Mouse (Mus musculus): ENCODE measurements around the gene Gas7. TPM values are rescaled to one million over a fixed set of nuclear protein-coding genes. Genes with fewer than 3 reads are reported as not detected.

Gas7 gene
- polyA plus RNA-seq, 1 experiment from 2014 or later: 10.5 TPM

- Histone ChIP-seq H3K9me3 (ENCODE audit: low read depth, low read length) (no peaks in the 10 kb centered on the region), H3K27me3 (ENCODE audit: insufficient read depth, low read length) (no peaks in the 10 kb centered on the region), H3K27ac (ENCODE audit: low read depth) (no peak overlapping the region), H3K9ac (no peak overlapping the region), H3K4me1 (ENCODE audit: insufficient read depth) (no peaks in the 10 kb centered on the region), H3K4me2 (no peak overlapping the region), H3K36me3 (ENCODE audit: insufficient read depth) (no peaks in the 10 kb centered on the region), H3K4me3 (ENCODE audit: low read depth, low read length) (no peak overlapping the region)
- no peak for TF ChIP-seq CTCF (IDR thresholded peaks at IDR 0.05; ENCODE audit: low read depth)
- 61% methylated on average over 5 of the region's 5 CpGs for WGBS
- DNase-seq (no peak), ATAC-seq (ENCODE audit: insufficient read depth) (no peak)
These were observed 113.6 kb downstream of the Gas7 start for GRCm38 (mm10) chr11:67568815-67569214.

- TF ChIP-seq CTCF (IDR thresholded peaks at IDR 0.05; ENCODE audit: low read depth): no peak
- Histone ChIP-seq H3K9me3 (ENCODE audit: low read depth, low read length) (no peaks in the 10 kb centered on the region), H3K9ac (no peak overlapping the region), H3K27ac (ENCODE audit: low read depth) (no peak overlapping the region), H3K27me3 (ENCODE audit: insufficient read depth, low read length) (no peaks in the 10 kb centered on the region), H3K4me1 (ENCODE audit: insufficient read depth) (no peaks in the 10 kb centered on the region), H3K4me2 (no peak overlapping the region), H3K36me3 (ENCODE audit: insufficient read depth) (no peaks in the 10 kb centered on the region), H3K4me3 (ENCODE audit: low read depth, low read length) (no peak overlapping the region)
- ATAC-seq (ENCODE audit: insufficient read depth) (no peak), DNase-seq (peak; percentile 33)
- WGBS: 64% methylated on average over 8 of the region's 8 CpGs
These were observed 115.7 kb downstream of the Gas7 start for GRCm38 (mm10) chr11:67570947-67571346.

GRCm38 (mm10) chr11:67574344-67574743 lies 119.1 kb downstream of the Gas7 start:
- 81% methylated on average over 5 of the region's 5 CpGs for WGBS
- Histone ChIP-seq H3K9me3 (ENCODE audit: low read depth, low read length) (no peaks in the 10 kb centered on the region), H3K27ac (ENCODE audit: low read depth) (no peak overlapping the region), H3K4me3 (ENCODE audit: low read depth, low read length) (no peak overlapping the region), H3K9ac (no peak overlapping the region), H3K4me1 (ENCODE audit: insufficient read depth) (0 out of 2 replicates have a peak, but pooled peaks cover 4% of the 10 kb centered on the region), H3K4me2 (no peak overlapping the region), H3K27me3 (ENCODE audit: insufficient read depth, low read length) (no peaks in the 10 kb centered on the region), H3K36me3 (ENCODE audit: insufficient read depth) (no peaks in the 10 kb centered on the region)
- no peak for ATAC-seq (ENCODE audit: insufficient read depth)
- TF ChIP-seq CTCF (IDR thresholded peaks at IDR 0.05; ENCODE audit: low read depth): 0 out of 2 replicates have a peak, but pooled peaks have one; percentile 11
- DNase-seq: no peak

- WGBS: 61% methylated on average over 5 of the region's 5 CpGs
- TF ChIP-seq CTCF (IDR thresholded peaks at IDR 0.05; ENCODE audit: low read depth): no peak
- Histone ChIP-seq H3K9ac (no peak overlapping the region), H3K4me2 (no peak overlapping the region), H3K9me3 (ENCODE audit: low read depth, low read length) (no peaks in the 10 kb centered on the region), H3K36me3 (ENCODE audit: insufficient read depth) (no peaks in the 10 kb centered on the region), H3K27me3 (ENCODE audit: insufficient read depth, low read length) (no peaks in the 10 kb centered on the region), H3K27ac (ENCODE audit: low read depth) (no peak overlapping the region; the same call in 1 of the 2 replicates), H3K4me3 (ENCODE audit: low read depth, low read length) (no peak overlapping the region), H3K4me1 (ENCODE audit: insufficient read depth) (0 out of 2 replicates have a peak, but pooled peaks cover 13% of the 10 kb centered on the region)
- DNase-seq (no peak), ATAC-seq (ENCODE audit: insufficient read depth) (no peak)
These were observed 122.2 kb downstream of the Gas7 start for GRCm38 (mm10) chr11:67577472-67577871.

GRCm38 (mm10) chr11:67577994-67578393 lies 122.8 kb downstream of the Gas7 start:
- DNase-seq (peak; percentile 47), ATAC-seq (ENCODE audit: insufficient read depth) (no peak)
- Histone ChIP-seq H3K4me1 (ENCODE audit: insufficient read depth) (0 out of 2 replicates have a peak, but pooled peaks cover 13% of the 10 kb centered on the region), H3K9ac (no peak overlapping the region), H3K4me2 (no peak overlapping the region), H3K36me3 (ENCODE audit: insufficient read depth) (no peaks in the 10 kb centered on the region), H3K9me3 (ENCODE audit: low read depth, low read length) (no peaks in the 10 kb centered on the region), H3K4me3 (ENCODE audit: low read depth, low read length) (no peak overlapping the region), H3K27ac (ENCODE audit: low read depth) (peak overlapping the region; percentile 9), H3K27me3 (ENCODE audit: insufficient read depth, low read length) (no peaks in the 10 kb centered on the region)
- WGBS: 44% methylated on average over 4 of the region's 4 CpGs
- TF ChIP-seq CTCF (IDR thresholded peaks at IDR 0.05; ENCODE audit: low read depth): no peak

GRCm38 (mm10) chr11:67579136-67579535 lies 123.9 kb downstream of the Gas7 start:
- Histone ChIP-seq H3K36me3 (ENCODE audit: insufficient read depth) (no peaks in the 10 kb centered on the region), H3K4me1 (ENCODE audit: insufficient read depth) (0 out of 2 replicates have a peak, but pooled peaks cover 13% of the 10 kb centered on the region), H3K4me2 (no peak overlapping the region), H3K27ac (ENCODE audit: low read depth) (no peak overlapping the region), H3K9ac (no peak overlapping the region), H3K9me3 (ENCODE audit: low read depth, low read length) (no peaks in the 10 kb centered on the region), H3K27me3 (ENCODE audit: insufficient read depth, low read length) (no peaks in the 10 kb centered on the region), H3K4me3 (ENCODE audit: low read depth, low read length) (no peak overlapping the region)
- ATAC-seq (ENCODE audit: insufficient read depth) (no peak), DNase-seq (peak; percentile 32)
- WGBS: 55% methylated on average over 9 of the region's 9 CpGs
- no peak for TF ChIP-seq CTCF (IDR thresholded peaks at IDR 0.05; ENCODE audit: low read depth)

- H3K4me1 ChIP-seq (ENCODE audit: insufficient read depth): 0 out of 2 replicates have a peak, but pooled peaks cover 13% of the 10 kb centered on the region
- ATAC-seq (ENCODE audit: insufficient read depth): peak; percentile 32; the same call in 1 of the 2 replicates
- H3K36me3 ChIP-seq (ENCODE audit: insufficient read depth): no peaks in the 10 kb centered on the region
- H3K4me2 ChIP-seq: no peak overlapping the region
- no peak overlapping the region for H3K4me3 ChIP-seq (ENCODE audit: low read depth, low read length)
- TF ChIP-seq CTCF (IDR thresholded peaks at IDR 0.05; ENCODE audit: low read depth): no peak
- H3K9me3 ChIP-seq (ENCODE audit: low read depth, low read length): no peaks in the 10 kb centered on the region
- H3K9ac ChIP-seq: no peak overlapping the region
- DNase-seq: peak; percentile 61
- WGBS: 38% methylated on average over 7 of the region's 7 CpGs
- H3K27ac ChIP-seq (ENCODE audit: low read depth): no peak overlapping the region
- no peaks in the 10 kb centered on the region for H3K27me3 ChIP-seq (ENCODE audit: insufficient read depth, low read length)
These were observed 126.3 kb downstream of the Gas7 start for GRCm38 (mm10) chr11:67581549-67581948.
